Mouse (Mus musculus): ENCODE data around the gene Qrfp.

The Qrfp gene

DNA sequence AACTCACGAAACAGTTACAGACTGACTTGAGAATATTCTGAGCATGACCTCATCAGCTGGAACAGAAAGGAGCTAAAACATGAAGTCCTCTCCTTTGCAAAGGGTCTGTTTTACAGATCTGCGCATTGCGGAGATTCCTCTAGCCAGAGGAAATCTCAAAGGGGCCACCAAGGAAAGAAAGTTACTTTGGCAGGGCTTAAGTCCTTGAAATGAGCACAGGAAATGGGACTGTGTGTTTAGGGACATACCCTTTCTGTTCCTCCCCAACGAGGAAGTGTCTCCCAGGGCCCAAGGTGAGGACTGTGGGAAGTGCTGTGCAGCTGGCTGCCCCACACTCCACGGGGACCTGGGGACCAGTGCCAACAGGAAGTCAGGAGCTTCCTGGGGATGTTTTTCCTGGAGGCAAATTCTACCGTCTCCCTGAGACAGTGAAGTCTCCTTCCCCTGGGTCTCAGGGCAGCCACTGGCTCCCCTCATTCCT, 40.7 kb downstream of the Qrfp start:
- DNase-seq (ENCODE audit: low spot score), result no peak

DNA sequence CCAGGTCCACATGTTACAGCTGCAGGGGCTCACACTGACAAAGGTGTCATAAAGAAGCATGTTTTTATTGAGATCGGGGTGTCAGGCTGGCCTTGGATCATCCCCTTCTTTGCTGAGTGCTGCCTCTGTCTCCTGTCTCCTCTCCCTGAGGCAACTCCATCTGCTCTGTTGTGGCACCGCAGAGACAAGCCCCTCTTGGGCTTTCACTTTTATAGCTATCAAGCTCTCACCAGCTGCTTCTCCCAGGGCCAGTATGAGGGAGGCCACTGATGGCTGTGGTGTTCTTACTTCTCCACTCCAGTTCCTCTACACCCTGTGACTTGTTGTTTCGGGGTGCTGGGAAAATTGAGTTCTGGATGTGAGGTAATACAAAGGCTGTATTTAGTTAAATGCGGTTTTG, 41.3 kb downstream of the Qrfp start:
- no peak for DNase-seq (ENCODE audit: low spot score)

DNA sequence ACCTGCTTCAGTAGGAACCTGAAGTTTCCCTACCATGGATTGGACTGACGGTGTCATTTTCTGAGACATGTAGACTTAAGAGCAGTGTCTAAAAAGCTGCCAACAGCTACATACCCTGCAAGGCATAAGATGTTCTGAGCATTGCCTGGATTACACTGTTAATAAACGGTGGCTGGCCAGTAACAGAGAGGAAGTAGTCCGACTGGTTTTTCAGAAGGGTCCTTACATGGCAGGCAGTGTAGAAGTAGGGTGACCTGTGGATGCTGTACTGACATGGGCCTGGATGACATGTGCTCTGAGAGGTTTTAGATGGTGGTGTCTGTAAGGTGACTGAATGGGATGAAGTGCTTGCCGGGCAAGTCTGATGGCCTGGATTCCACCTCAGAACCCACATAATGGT, 42.6 kb downstream of the Qrfp start:
- no peak for DNase-seq (ENCODE audit: low spot score)

DNA sequence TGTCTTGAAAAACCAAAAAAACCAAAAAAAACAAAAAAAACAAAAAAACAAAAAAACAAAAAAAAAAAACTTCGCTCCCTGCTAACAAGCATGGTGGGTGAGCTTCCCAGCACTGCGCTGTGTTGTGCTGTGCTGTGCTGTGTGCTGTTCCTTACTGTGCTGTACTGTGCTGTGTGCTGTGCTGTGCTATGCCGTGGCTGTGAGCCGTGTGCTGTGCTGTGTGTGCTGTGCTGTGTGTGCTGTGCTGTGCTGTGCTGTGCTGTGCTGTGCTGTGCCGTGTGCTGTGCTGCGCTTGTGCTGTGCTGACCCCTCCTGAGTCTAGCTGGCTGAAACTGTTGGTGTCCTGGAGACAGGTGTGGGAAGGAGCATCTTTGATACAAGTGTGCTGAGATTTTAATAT, 43.3 kb downstream of the Qrfp start:
- no peak for DNase-seq (ENCODE audit: low spot score)

DNA sequence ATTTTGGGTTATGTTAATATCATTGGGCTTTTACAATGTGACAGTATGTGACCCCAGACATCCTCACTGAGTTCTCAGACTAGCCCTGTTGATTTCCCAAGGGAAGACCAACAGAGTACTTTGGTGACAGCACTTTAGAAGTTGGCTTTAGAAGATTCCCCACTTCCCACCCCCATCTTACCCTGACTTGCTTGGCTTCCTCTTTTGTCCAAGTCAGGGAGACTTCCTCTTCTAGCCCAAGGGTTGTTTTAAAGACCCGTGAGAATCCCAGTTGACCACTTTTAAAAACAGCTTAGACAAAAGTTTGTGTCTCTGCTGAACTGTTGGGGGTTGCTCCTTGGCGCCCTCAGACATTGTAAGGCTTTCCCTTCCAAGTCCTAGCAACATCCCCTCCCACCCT, 47.1 kb downstream of the Qrfp start:
- no peak for DNase-seq (ENCODE audit: low spot score)

DNA sequence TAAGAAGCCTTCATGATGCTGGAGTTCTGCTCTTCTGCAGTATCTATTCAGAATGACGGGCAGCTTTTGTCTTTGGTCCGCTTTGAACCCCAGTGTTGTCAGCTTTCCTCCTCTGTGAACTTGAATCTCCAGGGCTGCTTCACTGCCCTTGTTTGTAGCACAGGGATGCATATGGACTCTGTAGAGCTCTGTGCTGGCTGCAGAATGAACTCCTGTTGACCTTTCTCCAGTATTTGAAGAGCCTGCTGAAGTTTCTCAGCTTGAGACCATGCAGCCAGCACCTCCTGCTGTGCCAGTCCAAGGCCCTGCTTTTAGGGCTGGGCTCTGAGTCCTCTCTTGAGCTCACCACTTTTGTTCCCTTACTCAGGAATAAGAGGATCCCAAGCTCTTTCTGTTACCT, 47.5 kb downstream of the Qrfp start:
- no peak for DNase-seq (ENCODE audit: low spot score)

DNA sequence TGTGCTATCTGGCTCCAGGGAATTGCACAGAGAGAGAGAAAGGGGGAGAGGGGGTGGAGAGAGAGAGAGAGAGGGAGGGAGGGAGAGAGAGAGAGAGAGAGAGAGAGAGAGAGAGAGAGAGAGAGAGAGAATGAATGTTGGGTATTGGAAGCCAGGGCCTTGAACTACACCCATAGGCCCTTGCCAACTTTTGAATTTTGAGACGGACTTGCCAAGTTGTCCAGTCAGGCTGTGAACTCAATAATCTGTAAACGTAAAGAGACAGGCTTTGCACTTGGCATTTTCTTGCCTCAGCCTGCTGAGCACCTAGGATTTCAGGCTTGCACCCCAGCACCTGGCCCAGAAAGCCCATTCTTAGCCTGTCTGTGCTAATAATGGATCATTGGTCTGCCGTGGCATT, 48.2 kb downstream of the Qrfp start:
- no peak for DNase-seq (ENCODE audit: low spot score)

DNA sequence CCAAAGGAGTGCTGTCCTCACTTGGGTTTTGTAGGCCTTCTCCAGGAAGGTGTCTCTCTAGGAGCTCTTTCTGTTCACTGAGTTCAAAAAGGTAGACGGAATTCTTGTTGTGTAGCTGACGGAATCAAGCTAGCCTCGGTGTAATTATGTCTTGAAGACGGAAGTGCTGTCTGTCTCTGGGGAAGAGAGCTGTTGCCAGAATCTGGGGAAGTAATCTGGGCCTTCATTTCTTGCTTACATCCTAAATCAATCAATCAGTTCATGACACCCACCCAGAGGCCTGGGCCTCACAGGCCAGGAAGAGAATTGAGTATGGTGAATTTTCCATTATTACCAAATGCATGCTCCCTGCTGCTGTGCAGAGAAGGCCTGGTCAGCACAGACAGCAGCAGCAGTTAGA, 48.8 kb downstream of the Qrfp start:
- DNase-seq (ENCODE audit: low spot score), result no peak

DNA sequence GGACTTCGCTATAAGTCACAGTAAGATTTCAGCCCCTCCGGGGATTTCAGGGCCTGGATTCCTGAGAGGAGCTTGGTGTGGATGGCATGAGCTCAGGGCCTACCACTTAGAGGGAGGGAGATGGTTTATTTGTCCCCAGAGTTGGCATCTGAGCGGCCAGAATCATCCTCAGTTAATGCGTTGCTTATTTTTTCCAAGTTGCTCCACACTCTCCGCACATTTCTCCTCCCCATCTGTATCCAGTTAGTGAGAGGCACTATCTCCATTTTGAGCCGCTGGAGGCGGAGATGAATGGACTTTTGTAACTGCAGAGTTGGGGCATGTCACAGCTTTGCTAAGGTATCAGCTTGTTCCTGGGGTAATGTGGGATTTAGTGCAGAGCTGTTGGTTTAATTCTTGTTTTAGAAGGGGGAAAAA, 49.3 kb downstream of the Qrfp start:
- no peak for DNase-seq (ENCODE audit: low spot score)

DNA sequence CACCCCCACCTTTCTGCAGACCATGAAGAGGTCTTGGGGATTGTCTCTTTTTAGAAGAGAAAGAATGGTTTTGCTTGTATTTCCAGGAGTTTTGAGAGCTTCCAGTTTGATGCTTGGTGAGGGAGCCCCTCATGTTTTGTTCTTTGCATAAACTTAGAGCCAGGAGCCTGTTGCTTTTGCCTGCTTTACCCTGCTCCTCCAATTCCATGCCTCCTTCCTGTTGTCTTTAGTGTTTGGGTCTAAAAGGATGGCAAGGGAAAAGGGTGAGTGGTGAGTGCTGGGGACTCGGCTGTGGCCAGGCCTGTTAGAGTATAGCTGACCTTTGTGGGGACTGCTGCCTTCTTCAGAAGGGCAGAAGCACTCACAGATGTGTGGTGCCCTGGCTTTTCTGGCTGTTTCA, 49.9 kb downstream of the Qrfp start:
- no peak for DNase-seq (ENCODE audit: low spot score)

DNA sequence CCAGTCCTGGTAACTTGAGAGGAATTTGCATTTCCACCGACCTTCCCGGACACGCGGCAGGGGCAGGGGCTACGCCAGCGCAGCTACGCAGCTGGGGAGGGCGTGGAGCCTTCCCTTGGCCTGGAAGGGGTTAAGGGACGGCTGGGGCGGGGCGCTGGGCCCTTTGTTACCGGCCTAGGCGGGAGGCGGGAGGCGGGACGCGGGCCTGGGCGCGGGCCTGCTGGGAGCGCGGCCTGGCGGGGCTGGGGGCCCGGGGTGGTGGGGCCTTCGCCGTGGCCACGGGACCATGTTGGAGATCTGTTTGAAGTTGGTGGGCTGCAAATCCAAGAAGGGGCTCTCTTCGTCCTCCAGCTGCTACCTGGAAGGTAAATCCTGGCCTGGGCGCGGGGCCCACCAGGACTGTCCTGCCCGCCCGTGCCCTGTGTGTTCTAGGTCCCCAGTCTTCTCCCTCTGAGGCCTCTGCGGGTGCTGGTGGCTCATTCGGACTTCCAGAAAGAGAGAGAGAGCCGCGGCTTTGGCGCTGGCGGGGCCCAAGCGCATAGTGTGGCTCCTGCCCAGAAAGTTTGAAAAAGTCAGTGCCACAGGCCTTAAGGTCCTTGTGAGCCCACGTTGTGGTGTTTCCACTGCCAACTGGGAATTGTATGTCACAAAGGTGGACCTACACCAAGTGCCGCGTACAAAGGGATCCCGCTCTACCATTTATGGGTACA, 50.5 kb downstream of the Qrfp start:
- peak; percentile 50 for DNase-seq (ENCODE audit: low spot score)

DNA sequence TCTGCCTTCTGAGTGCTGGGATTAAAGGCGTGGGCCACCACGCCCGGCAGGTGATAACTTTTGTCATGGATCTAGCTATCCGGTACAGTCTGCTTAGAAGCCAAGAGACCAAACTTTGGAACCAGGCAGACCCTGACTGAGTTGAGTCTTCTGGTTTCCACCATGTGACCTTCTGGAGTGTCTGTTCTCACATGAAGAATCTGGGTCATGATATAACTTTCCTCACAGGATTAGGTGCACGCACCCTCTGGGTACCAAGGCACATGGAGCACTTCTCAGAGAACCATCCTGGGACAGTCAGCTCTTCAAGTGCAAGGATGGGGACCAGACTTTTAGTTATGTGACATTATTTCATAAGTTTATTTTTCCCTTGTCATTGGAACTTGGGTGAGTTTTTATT, 51.4 kb downstream of the Qrfp start:
- no peak for DNase-seq (ENCODE audit: low spot score)

DNA sequence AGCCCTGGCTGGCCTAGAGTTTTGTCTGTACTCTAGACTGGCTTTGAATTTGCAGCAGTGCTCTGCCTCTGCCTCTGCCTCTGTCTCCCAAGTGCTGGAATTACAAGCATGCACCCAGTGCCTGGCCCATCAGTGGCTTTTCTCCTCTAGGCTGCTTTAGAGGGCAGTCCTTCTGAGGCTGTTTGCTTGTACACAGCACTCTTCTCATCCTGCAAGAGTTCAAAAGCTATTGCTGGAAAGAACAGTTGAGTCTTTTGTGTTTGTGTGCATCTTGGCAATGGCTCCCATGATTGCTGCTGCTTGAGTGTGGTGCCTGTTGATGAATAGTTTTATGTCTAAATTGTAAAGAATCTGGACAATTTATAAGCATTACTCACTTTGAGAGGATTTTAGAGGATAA, 52.9 kb downstream of the Qrfp start:
- no peak for DNase-seq (ENCODE audit: low spot score)

All from c-Kit-positive CD71-positive TER-119-positive erythroid progenitor cells, embryonic 14.5 days (primary cell).